Comparison of ENCODE assay signal across 18 mouse cellular contexts in the genomic region with DNA sequence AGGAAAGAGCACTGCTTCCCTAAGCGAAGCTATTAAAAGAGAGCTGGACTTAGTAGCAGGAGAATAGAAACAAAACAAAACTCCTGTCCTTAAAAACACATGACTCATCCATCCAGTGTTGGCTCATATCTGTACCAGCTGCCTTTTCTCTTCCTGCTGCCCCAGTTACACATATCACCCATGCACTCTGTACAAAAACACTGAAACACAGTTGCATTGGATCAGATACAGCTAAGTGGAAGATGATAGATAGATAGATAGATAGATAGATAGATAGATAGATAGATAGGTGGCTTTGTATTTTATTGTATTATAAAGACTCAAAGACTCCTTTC.
A peak's percentile ranks its signal among the peaks of the same experiment; 100 is the strongest.
DNase-seq lines count a peak whose midpoint lies in the region; ATAC-seq and TF ChIP-seq lines count a peak whose summit lies in the region.
"Had no signal": no experiment of that assay in that cellular context is flagged by ENCODE, and none has a peak within 500 bp of the region (broad histone marks: within the 10 kb centered on the region; RNA-seq: fewer than 3 reads in every experiment).

No protein-coding gene starts in this region.

- H3K4me1 ChIP-seq in heart, adult 2 months (ENCODE audit: control insufficient read depth, insufficient read depth, low read length) = peaks cover 5% of the 10 kb centered on the region
- H3K4me1 ChIP-seq in lung, embryonic 14.5 days (ENCODE audit: insufficient read depth) = no peaks in the 10 kb centered on the region
- H3K4me1 ChIP-seq in lung, adult 2 months (ENCODE audit: control insufficient read depth, insufficient read depth, low read length) = peaks cover 4% of the 10 kb centered on the region; the same call in 1 of the 2 replicates
- H3K4me1 ChIP-seq in lung, postnatal 0 days (ENCODE audit: insufficient read depth, low read depth, low read length) = no peaks in the 10 kb centered on the region; the same call in 1 of the 2 replicates
- H3K4me1 ChIP-seq in stomach, embryonic 16.5 days (ENCODE audit: control insufficient read depth, insufficient read depth, low read length) = peaks cover 2% of the 10 kb centered on the region; the same call in 1 of the 2 replicates
- H3K4me1 ChIP-seq: forebrain, embryonic 15.5 days; hindbrain, embryonic 12.5 days; intestine, embryonic 15.5 days; limb, embryonic 12.5 days; midbrain, embryonic 13.5 days; neural tube, embryonic 12.5 days had no signal

- intact Hi-C loops in heart, adult 2 months (cut with DNase I) = loop anchor here (10.0 kb wide), 1 partner anchor 276 kb away; no protein-coding TSS in a partner anchor

- H3K4me3 ChIP-seq in heart, adult 2 months = no peak overlapping the region
- no peak overlapping the region for H3K4me3 ChIP-seq in lung, embryonic 14.5 days (ENCODE audit: low read depth, low read length)
- H3K4me3 ChIP-seq in lung, adult 2 months (replicated peaks; ENCODE audit: extremely low read depth, low read depth, low read length) = no peak overlapping the region
- H3K4me3 ChIP-seq in lung, postnatal 0 days (ENCODE audit: low read depth, low read length) = no peak overlapping the region
- H3K4me3 ChIP-seq in stomach, embryonic 16.5 days (replicated peaks; ENCODE audit: low read length) = no peak overlapping the region
- H3K4me3 ChIP-seq: forebrain, embryonic 15.5 days; hindbrain, embryonic 12.5 days; intestine, embryonic 15.5 days; limb, embryonic 12.5 days; lung, embryonic 15.5 days; midbrain, embryonic 13.5 days; neural tube, embryonic 12.5 days had no signal

- H3K27ac ChIP-seq in heart, adult 2 months = peak overlapping the region; percentile 69
- H3K27ac ChIP-seq in lung, embryonic 14.5 days (ENCODE audit: low read depth) = no peak overlapping the region
- 0 out of 2 replicates have a peak overlapping the region, but pooled peaks have one; percentile 75 for H3K27ac ChIP-seq in lung, postnatal 0 days (ENCODE audit: low read length)
- H3K27ac ChIP-seq in stomach, embryonic 16.5 days (ENCODE audit: low read length) = no peak overlapping the region
- H3K27ac ChIP-seq: forebrain, embryonic 15.5 days; hindbrain, embryonic 12.5 days; intestine, embryonic 15.5 days; limb, embryonic 12.5 days; lung, embryonic 15.5 days; midbrain, embryonic 13.5 days; neural tube, embryonic 12.5 days had no signal

- H3K4me2 ChIP-seq in lung, embryonic 14.5 days = no peak overlapping the region
- no peak overlapping the region for H3K4me2 ChIP-seq in lung, postnatal 0 days (replicated peaks; ENCODE audit: low read depth, low read length)
- no peak overlapping the region for H3K4me2 ChIP-seq in stomach, embryonic 16.5 days (ENCODE audit: low read depth, low read length)
- H3K4me2 ChIP-seq: forebrain, embryonic 15.5 days; hindbrain, embryonic 12.5 days; intestine, embryonic 15.5 days; limb, embryonic 12.5 days; lung, embryonic 15.5 days; midbrain, embryonic 13.5 days; neural tube, embryonic 12.5 days had no signal

- TF ChIP-seq EP300 in heart, adult 2 months (IDR thresholded peaks at IDR 0.05; ENCODE audit: insufficient read depth, low read depth, low read length) = no peak
- 0 out of 2 replicates have a peak, but pooled peaks have one; percentile 52 for TF ChIP-seq EP300 in lung, postnatal 0 days (IDR thresholded peaks at IDR 0.05)

- H3K79me2 ChIP-seq in heart, adult 2 months (replicated peaks; ENCODE audit: control insufficient read depth, insufficient read depth, low read length) = no peaks in the 10 kb centered on the region

- ATAC-seq in lung, embryonic 14.5 days (ENCODE audit: insufficient read depth) = peak; percentile 33; the same call in 1 of the 2 replicates
- ATAC-seq in lung, postnatal 0 days = peak; percentile 83
- ATAC-seq in stomach, embryonic 16.5 days (ENCODE audit: insufficient read depth, low FRiP score) = peak; percentile 50
- ATAC-seq: activated CD4-positive, CD25-positive, alpha-beta regulatory T cell, adult 4 months; forebrain, embryonic 15.5 days; intestine, embryonic 15.5 days; midbrain, embryonic 13.5 days had no signal

- no peaks in the 10 kb centered on the region for H3K27me3 ChIP-seq in heart, adult 2 months (ENCODE audit: control insufficient read depth, insufficient read depth, low read length)
- no peaks in the 10 kb centered on the region for H3K27me3 ChIP-seq in lung, embryonic 14.5 days (ENCODE audit: insufficient read depth, low read length)
- H3K27me3 ChIP-seq in lung, postnatal 0 days (replicated peaks; ENCODE audit: insufficient read depth, low read length) = no peaks in the 10 kb centered on the region
- H3K27me3 ChIP-seq in stomach, embryonic 16.5 days (ENCODE audit: control insufficient read depth, insufficient read depth, low read length) = no peaks in the 10 kb centered on the region
- H3K27me3 ChIP-seq: forebrain, embryonic 15.5 days; hindbrain, embryonic 12.5 days; intestine, embryonic 15.5 days; limb, embryonic 12.5 days; lung, embryonic 15.5 days; midbrain, embryonic 13.5 days; neural tube, embryonic 12.5 days had no signal

- no peak for TF ChIP-seq POLR2A in heart, adult 2 months (IDR thresholded peaks at IDR 0.05; ENCODE audit: insufficient read depth, low read depth, low read length)
- TF ChIP-seq POLR2A in lung, adult 2 months (IDR thresholded peaks at IDR 0.05; ENCODE audit: borderline replicate concordance, extremely low read depth, low read depth, low read length) = no peak

- H3K36me3 ChIP-seq in heart, adult 2 months (ENCODE audit: control insufficient read depth, insufficient read depth, low read length) = no peaks in the 10 kb centered on the region; the same call in 1 of the 2 replicates
- no peaks in the 10 kb centered on the region for H3K36me3 ChIP-seq in lung, embryonic 14.5 days (ENCODE audit: insufficient read depth)
- H3K36me3 ChIP-seq in lung, postnatal 0 days (ENCODE audit: insufficient read depth, low read length) = no peaks in the 10 kb centered on the region
- H3K36me3 ChIP-seq in stomach, embryonic 16.5 days (ENCODE audit: control insufficient read depth, insufficient read depth, low read length) = no peaks in the 10 kb centered on the region
- H3K36me3 ChIP-seq: forebrain, embryonic 15.5 days; hindbrain, embryonic 12.5 days; intestine, embryonic 15.5 days; limb, embryonic 12.5 days; lung, embryonic 15.5 days; midbrain, embryonic 13.5 days; neural tube, embryonic 12.5 days had no signal

- no peak for TF ChIP-seq CTCF in heart, adult 2 months (IDR thresholded peaks at IDR 0.05)
- TF ChIP-seq CTCF in lung, embryonic 14.5 days (IDR thresholded peaks at IDR 0.05; ENCODE audit: low read depth) = no peak
- TF ChIP-seq CTCF in lung, adult 2 months (IDR thresholded peaks at IDR 0.05; ENCODE audit: insufficient read depth, low read length) = no peak
- TF ChIP-seq CTCF in lung, postnatal 0 days (IDR thresholded peaks at IDR 0.05) = no peak

- DNase-seq in heart, adult 2 months = peak in 1 of 2 experiments; percentile 12
- DNase-seq in heart, postnatal 4 days = no peak
- DNase-seq in lung, embryonic 14.5 days = peak; percentile 20
- DNase-seq in lung, adult 2 months = no peak
- peak; percentile 86 for DNase-seq in lung, postnatal 0 days (ENCODE audit: low spot score)
- DNase-seq in thymus, postnatal 10 days (ENCODE audit: low spot score in 2 of 2) = no peak
- DNase-seq: cerebellum, adult 18-20 months; kidney, postnatal 10 days; thymus, adult 18-20 months had no signal

- no peak overlapping the region for H3K9ac ChIP-seq in heart, adult 2 months (ENCODE audit: low read depth, low read length)
- H3K9ac ChIP-seq in lung, embryonic 14.5 days = no peak overlapping the region
- H3K9ac ChIP-seq in lung, postnatal 0 days (replicated peaks; ENCODE audit: low read depth) = no peak overlapping the region
- no peak overlapping the region for H3K9ac ChIP-seq in stomach, embryonic 16.5 days (ENCODE audit: low read length)
- H3K9ac ChIP-seq: forebrain, embryonic 15.5 days; hindbrain, embryonic 12.5 days; intestine, embryonic 15.5 days; limb, embryonic 12.5 days; lung, embryonic 15.5 days; midbrain, embryonic 13.5 days; neural tube, embryonic 12.5 days had no signal

- H3K9me3 ChIP-seq in lung, embryonic 14.5 days (ENCODE audit: low read depth, low read length) = no peaks in the 10 kb centered on the region
- no peaks in the 10 kb centered on the region for H3K9me3 ChIP-seq in lung, postnatal 0 days (ENCODE audit: low read length)
- H3K9me3 ChIP-seq in stomach, embryonic 16.5 days (replicated peaks; ENCODE audit: control insufficient read depth, low read length) = no peaks in the 10 kb centered on the region
- H3K9me3 ChIP-seq: forebrain, embryonic 15.5 days; hindbrain, embryonic 12.5 days; intestine, embryonic 15.5 days; limb, embryonic 12.5 days; lung, embryonic 15.5 days; midbrain, embryonic 13.5 days; neural tube, embryonic 12.5 days had no signal

- 11% methylated on average over 1 of the region's 1 CpGs for WGBS in heart, adult 2 months
- WGBS in lung, embryonic 14.5 days = 62% methylated on average over 1 of the region's 1 CpGs
- WGBS in lung, adult 2 months = 30% methylated on average over 1 of the region's 1 CpGs
- WGBS in lung, postnatal 0 days = 51% methylated on average over 1 of the region's 1 CpGs
- 45% methylated on average over 1 of the region's 1 CpGs for WGBS in stomach, embryonic 16.5 days

Comparison
In these comparisons a context has a peak if more than half of its experiments do, and no peak if none do; other contexts are left out.
1. DNase-seq: peak in lung, embryonic 14.5 days (single experiment) and lung, postnatal 0 days (single experiment); none in heart, postnatal 4 days (single experiment), lung, adult 2 months (single experiment) and thymus, postnatal 10 days (0 of 2).
2. H3K27ac ChIP-seq: peak in heart, adult 2 months (single experiment) and lung, postnatal 0 days (single experiment); none in lung, embryonic 14.5 days (single experiment) and stomach, embryonic 16.5 days (single experiment).
3. ATAC-seq: peak in every context shown above with its lines; median percentile 83 in lung, postnatal 0 days; 50 in stomach, embryonic 16.5 days; 33 in lung, embryonic 14.5 days.